Mouse (Mus musculus) liver, embryonic 11.5 days (tissue): ENCODE measurements around the gene Aldoart2. TPM values are rescaled to one million over a fixed set of nuclear protein-coding genes. Genes with fewer than 3 reads are reported as not detected.
"Not testable (repeated sequence)": the region's sequence is repeated elsewhere in the genome, so short reads cannot be mapped to it uniquely, and the experiment has no call there.

Experiments used
- ATAC-seq: fragments of 200-750 bp; cut with Nextera tagmentation; replicated peaks from 2 replicates; pipeline ENCODE4 v1.8.0; 2017; ENCODE audit warnings: moderate number of reproducible peaks, mild to moderate bottlenecking, moderate TSS enrichment, moderate library complexity; ENCODE audit not compliant: low FRiP score
- DNase-seq: peaks from one replicate; pipeline ENCODE4 v3.0.0-alpha.2; 2017; ENCODE audit warnings: low spot score
- H3K27ac ChIP-seq: fragments of 300-500 bp; sonication (generic); 2 replicates; pipeline ENCODE4 v1.5.1; 2014; ENCODE audit warnings: mild to moderate bottlenecking, low read depth, low read length, control low read depth
- H3K27me3 ChIP-seq: fragments of 300-500 bp; sonication (generic); replicated peaks from 2 replicates; pipeline ENCODE4 v1.6.1; 2014; ENCODE audit warnings: low read length, mixed read lengths; ENCODE audit not compliant: control insufficient read depth, insufficient read depth
- H3K36me3 ChIP-seq: fragments of 300-500 bp; sonication (generic); 2 replicates; pipeline ENCODE4 v1.6.1; 2014; ENCODE audit warnings: mild to moderate bottlenecking, low read length, moderate library complexity, mixed read lengths; ENCODE audit not compliant: control insufficient read depth, insufficient read depth
- H3K4me1 ChIP-seq: fragments of 300-500 bp; sonication (generic); replicated peaks from 2 replicates; pipeline ENCODE4 v1.6.1; 2014; ENCODE audit warnings: low read length, mixed read lengths; ENCODE audit not compliant: control insufficient read depth, insufficient read depth
- H3K4me2 ChIP-seq: fragments of 300-500 bp; sonication (generic); 2 replicates; pipeline ENCODE4 v1.6.1; 2014; ENCODE audit warnings: mild to moderate bottlenecking, control low read depth, moderate library complexity
- H3K4me3 ChIP-seq: fragments of 300-500 bp; sonication (generic); 2 replicates; pipeline ENCODE4 v1.5.1; 2014; ENCODE audit warnings: low read depth, low read length, control low read depth
- H3K9ac ChIP-seq: fragments of 300-500 bp; sonication (generic); 2 replicates; pipeline ENCODE4 v1.6.1; 2014; ENCODE audit warnings: low read depth, low read length, control low read depth
- H3K9me3 ChIP-seq: fragments of 300-500 bp; sonication (generic); 2 replicates; pipeline ENCODE4 v1.6.1; 2016; ENCODE audit warnings: low read length, inconsistent platforms, mixed read lengths; ENCODE audit not compliant: control insufficient read depth
- WGBS: fragments of 180-500 bp; shearing (Covaris S2); extraction: QIAGEN DNeasy Blood & Tissue Kit; methylation state at CpG from one replicate; pipeline ENCODE4 v1.1.7; 2014; 5-methylcytosine and 5-hydroxymethylcytosine counted together
- polyA plus RNA-seq: library from polyadenylated mRNA; unstranded; fragments of >200 nt; fragmentation: Nextera tagmentation; extraction: Ambion mirVana; gene quantifications from 2 replicates; pipeline ENCODE4 v1.2.1, GENCODE M21; 2014

Gene Aldoart2
- polyA plus RNA-seq, 1 experiment from 2014 or later: 0.27 TPM

- 40% methylated on average over 6 of the region's 6 CpGs for WGBS
- H3K4me2 ChIP-seq: no peak overlapping the region
- DNase-seq: no peak
- H3K9me3 ChIP-seq: no peaks in the 10 kb centered on the region
- no peak overlapping the region for H3K9ac ChIP-seq
- H3K36me3 ChIP-seq: no peaks in the 10 kb centered on the region
- no peaks in the 10 kb centered on the region for H3K4me1 ChIP-seq
- no peak for ATAC-seq
- no peak overlapping the region for H3K27ac ChIP-seq
- no peaks in the 10 kb centered on the region for H3K27me3 ChIP-seq
- H3K4me3 ChIP-seq: no peak overlapping the region
Observed at GRCm38 (mm10) chr12:55569676-55570075, 4.6 kb downstream of the Aldoart2 start.

GRCm38 (mm10) chr12:55570646-55571045 lies 5.6 kb downstream of the Aldoart2 start:
- 81% methylated on average over 9 of the region's 9 CpGs for WGBS
- DNase-seq: no peak
- no peaks in the 10 kb centered on the region for H3K9me3 ChIP-seq
- H3K4me3 ChIP-seq: no peak overlapping the region
- no peak overlapping the region for H3K27ac ChIP-seq
- ATAC-seq: no peak
- no peaks in the 10 kb centered on the region for H3K27me3 ChIP-seq
- H3K4me1 ChIP-seq: no peaks in the 10 kb centered on the region
- no peak overlapping the region for H3K9ac ChIP-seq
- H3K36me3 ChIP-seq: no peaks in the 10 kb centered on the region
- H3K4me2 ChIP-seq: no peak overlapping the region

- H3K9me3 ChIP-seq: no peaks in the 10 kb centered on the region
- no peaks in the 10 kb centered on the region for H3K36me3 ChIP-seq
- no peak overlapping the region for H3K9ac ChIP-seq
- H3K27ac ChIP-seq: no peak overlapping the region
- no peaks in the 10 kb centered on the region for H3K4me1 ChIP-seq
- H3K27me3 ChIP-seq: no peaks in the 10 kb centered on the region
- H3K4me2 ChIP-seq: no peak overlapping the region
- H3K4me3 ChIP-seq: no peak overlapping the region
- WGBS: 80% methylated on average over 11 of the region's 11 CpGs
- ATAC-seq: no peak
- DNase-seq: no peak
Observed at GRCm38 (mm10) chr12:55571181-55571580, 6.1 kb downstream of the Aldoart2 start.

- Histone ChIP-seq H3K4me1 (no peaks in the 10 kb centered on the region), H3K27me3 (no peaks in the 10 kb centered on the region), H3K9me3 (no peaks in the 10 kb centered on the region), H3K27ac (no peak overlapping the region), H3K4me2 (no peak overlapping the region), H3K4me3 (no peak overlapping the region), H3K9ac (no peak overlapping the region), H3K36me3 (no peaks in the 10 kb centered on the region)
- ATAC-seq (no peak), DNase-seq (no peak)
- WGBS: 83% methylated on average over 10 of the region's 10 CpGs
Observed at GRCm38 (mm10) chr12:55571661-55572060, 6.6 kb downstream of the Aldoart2 start.

GRCm38 (mm10) chr12:55573089-55573488 lies 8.1 kb downstream of the Aldoart2 start:
- ATAC-seq (no peak), DNase-seq (no peak)
- Histone ChIP-seq H3K9ac (no peak overlapping the region), H3K4me3 (no peak overlapping the region), H3K4me1 (no peaks in the 10 kb centered on the region), H3K36me3 (no peaks in the 10 kb centered on the region), H3K27ac (no peak overlapping the region), H3K4me2 (no peak overlapping the region), H3K27me3 (no peaks in the 10 kb centered on the region), H3K9me3 (no peaks in the 10 kb centered on the region)

- no peak for DNase-seq
Observed at GRCm38 (mm10) chr12:55573794-55574193, 8.8 kb downstream of the Aldoart2 start.

GRCm38 (mm10) chr12:55586936-55587335 lies 21.9 kb downstream of the Aldoart2 start:
- not testable (repeated sequence) for H3K9me3 ChIP-seq, H3K36me3 ChIP-seq, H3K4me1 ChIP-seq, H3K4me2 ChIP-seq, H3K4me3 ChIP-seq, H3K27me3 ChIP-seq, H3K27ac ChIP-seq, ATAC-seq, H3K9ac ChIP-seq, DNase-seq
- WGBS: 55% methylated on average over 9 of the region's 9 CpGs

More at GRCm38 (mm10) chr12:55573794-55574193, 8.8 kb downstream of the Aldoart2 start:
- no peaks in the 10 kb centered on the region for H3K36me3 ChIP-seq
- 18% methylated on average over 6 of the region's 6 CpGs for WGBS
- no peak overlapping the region for H3K9ac ChIP-seq
- no peak overlapping the region for H3K27ac ChIP-seq
- no peaks in the 10 kb centered on the region for H3K27me3 ChIP-seq
- H3K4me2 ChIP-seq: no peak overlapping the region
- H3K9me3 ChIP-seq: no peaks in the 10 kb centered on the region
- no peaks in the 10 kb centered on the region for H3K4me1 ChIP-seq
- H3K4me3 ChIP-seq: no peak overlapping the region
- 0 out of 2 replicates have a peak, but pooled peaks have one; percentile 23 for ATAC-seq

- 8% methylated on average over 7 of the region's 7 CpGs for WGBS
- ATAC-seq (no peak), DNase-seq (no peak)
- Histone ChIP-seq H3K4me3 (peak overlapping the region; percentile 52), H3K36me3 (no peaks in the 10 kb centered on the region), H3K4me1 (peaks cover 12% of the 10 kb centered on the region), H3K4me2 (peak overlapping the region; percentile 89), H3K9me3 (no peaks in the 10 kb centered on the region), H3K9ac (no peak overlapping the region), H3K27me3 (peaks cover 47% of the 10 kb centered on the region), H3K27ac (no peak overlapping the region)
Observed at GRCm38 (mm10) chr12:55598537-55598886, 33.5 kb downstream of the Aldoart2 start.

GRCm38 (mm10) chr12:55598887-55599561 lies 34.0 kb downstream of the Aldoart2 start, which contains the start of gene Insm2:
TSS of gene Insm2 (plus strand) at chr12:55599427.
- peak; percentile 67 for ATAC-seq
- H3K27me3 ChIP-seq: peaks cover 47% of the 10 kb centered on the region
- WGBS: 1% methylated on average over 75 of the region's 77 CpGs

More at GRCm38 (mm10) chr12:55598887-55599561, 34.0 kb downstream of the Aldoart2 start, which contains the start of gene Insm2:
- Histone ChIP-seq H3K27ac (no peak within 1 kb of the TSS), H3K4me3 (peak within 1 kb of the TSS; percentile 52), H3K9ac (no peak within 1 kb of the TSS), H3K4me1 (peaks cover 12% of the 10 kb centered on the region), H3K36me3 (no peaks in the 10 kb centered on the region), H3K9me3 (no peaks in the 10 kb centered on the region), H3K4me2 (peak within 1 kb of the TSS; percentile 89)
- DNase-seq: no peak
